Mouse (Mus musculus) thymus, adult 2 months (tissue): Measurements from ENCODE around the gene Gabarapl2.

ENCODE experiments used
- CTCF ChIP-seq: fragments of 200-500 bp; IDR thresholded peaks from 2 replicates; pipeline ENCODE4 v1.5.1; 2012; ENCODE audit warnings: mild to moderate bottlenecking, control low read depth, low read length, moderate library complexity, borderline replicate concordance; ENCODE audit not compliant: control insufficient read depth, poor library complexity, insufficient read depth; ENCODE audit errors: extremely low read depth
- POLR2A ChIP-seq: fragments of 200-500 bp; IDR thresholded peaks from 2 replicates; pipeline ENCODE4 v1.6.1; 2012; ENCODE audit warnings: mild to moderate bottlenecking, low read length, control low read depth, moderate library complexity; ENCODE audit not compliant: control insufficient read depth, poor library complexity, insufficient read depth; ENCODE audit errors: extremely low read depth

DNA sequence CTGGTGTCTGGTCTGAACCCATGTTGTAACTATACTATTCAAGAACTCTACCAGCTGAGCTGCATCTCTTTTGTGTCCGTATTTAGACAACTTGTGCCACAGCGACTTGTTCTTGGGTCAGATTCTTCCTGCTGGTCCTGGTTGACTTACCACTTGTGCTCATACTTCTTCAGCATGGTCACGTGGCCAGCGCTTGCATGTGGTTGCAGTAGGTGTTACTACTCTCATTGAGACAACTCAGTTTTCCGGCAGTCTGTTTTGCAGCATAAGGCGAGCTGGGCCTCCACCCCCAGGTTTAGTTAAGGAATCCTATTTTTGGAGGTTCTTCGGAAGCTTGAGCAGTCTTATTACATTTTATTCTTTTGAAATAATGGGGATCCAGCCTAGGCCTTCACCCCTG, 10.8 kb downstream of the Gabarapl2 start:
- TF ChIP-seq CTCF = no peak
- no peak for TF ChIP-seq POLR2A
